Mouse (Mus musculus): ENCODE data around the gene Gm20422.
"Not testable (repeated sequence)": the region's sequence is repeated elsewhere in the genome, so short reads cannot be mapped to it uniquely, and the experiment has no call there.

Gene Gm20422

GRCm38 (mm10) chr8:69710624-69711023, 64.1 kb downstream of the Gm20422 start, which contains the start of gene Zfp869:
Gene Zfp869 (minus strand): TSS chr8:69710724.
- not testable (repeated sequence) for DNase-seq (ENCODE audit: low spot score)

GRCm38 (mm10) chr8:69701810-69702209, 72.9 kb downstream of the Gm20422 start:
- no peak for DNase-seq (ENCODE audit: low spot score)

All from left cerebral cortex, adult 11 months (tissue).